Mouse (Mus musculus): ENCODE data around the gene Gtsf1l. TPM values are rescaled to one million over a fixed set of nuclear protein-coding genes. Genes with fewer than 3 reads are reported as not detected.
A peak's percentile ranks its signal among the peaks of the same experiment; 100 is the strongest.

Gtsf1l gene
- polyA plus RNA-seq, 1 experiment = not detected

DNA sequence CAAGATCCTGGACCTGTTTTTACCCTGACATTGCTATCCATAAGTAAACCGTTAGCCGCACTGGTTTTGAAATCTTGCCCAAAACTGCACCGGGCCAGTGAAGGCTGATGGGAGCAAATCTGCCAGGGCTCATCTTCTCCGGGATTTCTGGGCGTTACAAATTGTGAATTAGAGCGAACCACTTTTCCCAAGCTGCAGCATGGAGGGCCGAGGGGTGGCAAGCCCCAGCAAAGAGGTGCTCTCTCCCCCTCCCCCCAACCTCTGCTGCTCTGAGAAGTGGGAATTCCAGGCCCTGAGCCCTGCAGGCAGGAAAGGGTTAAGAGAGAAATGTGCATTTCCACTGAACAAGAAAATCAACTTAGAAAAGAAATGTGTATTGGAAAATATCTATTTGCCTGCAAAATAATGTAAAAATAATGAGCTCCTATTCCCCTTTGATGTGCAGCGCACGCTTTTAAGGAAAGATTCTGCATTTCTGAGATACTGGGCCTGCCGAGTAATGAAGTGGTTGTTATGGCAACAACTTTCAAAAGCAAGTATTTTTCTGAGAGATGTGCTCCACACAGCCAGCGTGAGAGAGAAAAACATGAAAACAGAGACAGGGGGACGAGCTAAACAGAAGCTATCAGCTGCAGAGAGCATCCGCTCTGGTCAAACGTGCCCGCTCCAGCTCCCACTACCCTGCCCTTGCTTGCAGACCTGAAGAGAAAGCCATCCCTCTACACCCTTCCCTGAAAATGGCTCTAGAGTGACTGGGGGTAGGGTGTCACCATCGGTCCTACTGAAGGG lies 24.0 kb upstream of the Gtsf1l start:
- Histone ChIP-seq H3K27ac (ENCODE audit: insufficient read depth, low read depth, low read length) (0 out of 2 replicates have a peak overlapping the region, but pooled peaks have one; percentile 9), H3K4me1 (ENCODE audit: control insufficient read depth, insufficient read depth, low read length) (peaks cover 11% of the 10 kb centered on the region), H3K4me3 (ENCODE audit: insufficient read depth, low read depth, low read length) (no peak overlapping the region)
- no peak for TF ChIP-seq POLR2A (IDR thresholded peaks at IDR 0.05; ENCODE audit: insufficient read depth, low read depth, low read length)
- 20% methylated on average over 16 of the region's 16 CpGs for WGBS

DNA sequence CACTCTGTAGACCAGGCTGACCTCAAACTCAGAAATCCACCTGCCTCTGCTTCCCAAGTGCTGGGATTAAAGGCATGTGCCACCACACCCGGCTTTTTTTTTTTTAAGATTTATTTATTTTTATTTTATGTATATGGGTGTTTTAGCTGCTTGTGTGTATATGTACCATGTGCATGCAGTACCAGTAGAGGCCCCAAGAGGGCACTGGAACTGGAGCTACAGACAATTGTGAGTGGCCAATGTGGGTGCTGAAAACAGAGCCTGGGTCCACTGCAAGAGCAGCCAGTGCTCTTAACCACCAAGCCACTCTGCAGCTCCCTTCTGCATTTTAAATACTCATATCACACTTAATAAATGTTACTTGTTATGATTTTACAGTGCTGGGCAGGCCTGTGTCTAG lies 23.1 kb upstream of the Gtsf1l start:
- no peak for TF ChIP-seq POLR2A (IDR thresholded peaks at IDR 0.05; ENCODE audit: insufficient read depth, low read depth, low read length)
- TF ChIP-seq CTCF (IDR thresholded peaks at IDR 0.05; ENCODE audit: insufficient read depth, low read depth, low read length) = no peak
- 96% methylated on average over 1 of the region's 1 CpGs for WGBS

DNA sequence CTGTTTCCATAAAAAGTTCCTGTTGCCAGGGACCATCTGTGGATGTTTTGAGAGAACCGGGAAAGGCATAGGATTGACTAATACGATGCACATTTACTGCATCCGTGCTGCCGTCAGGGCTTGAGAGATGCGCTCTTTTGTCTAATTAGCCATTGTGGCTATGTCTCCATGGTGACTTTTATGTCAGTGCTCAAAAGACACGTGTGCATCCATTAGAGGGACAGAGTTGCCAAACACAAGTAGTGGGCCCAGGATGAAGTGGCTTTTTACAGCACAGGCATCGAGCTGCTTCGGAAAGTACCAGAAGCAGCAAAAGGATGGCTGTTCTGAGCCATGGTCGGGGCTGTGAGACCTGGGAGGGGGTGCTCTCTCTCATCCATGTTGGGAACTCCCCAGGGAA lies 20.7 kb upstream of the Gtsf1l start:
- no peak for TF ChIP-seq POLR2A (IDR thresholded peaks at IDR 0.05; ENCODE audit: insufficient read depth, low read depth, low read length)
- TF ChIP-seq CTCF (IDR thresholded peaks at IDR 0.05; ENCODE audit: insufficient read depth, low read depth, low read length) = no peak
- no peak overlapping the region for H3K4me3 ChIP-seq (ENCODE audit: insufficient read depth, low read depth, low read length)
- H3K4me1 ChIP-seq (ENCODE audit: control insufficient read depth, insufficient read depth, low read length) = peaks cover 12% of the 10 kb centered on the region
- WGBS = 56% methylated on average over 9 of the region's 9 CpGs
- no peak overlapping the region for H3K27ac ChIP-seq (ENCODE audit: insufficient read depth, low read depth, low read length)

More for the DNA sequence above, 23.1 kb upstream of the Gtsf1l start:
- Histone ChIP-seq H3K4me3 (ENCODE audit: insufficient read depth, low read depth, low read length) (no peak overlapping the region), H3K4me1 (ENCODE audit: control insufficient read depth, insufficient read depth, low read length) (peaks cover 11% of the 10 kb centered on the region), H3K27ac (ENCODE audit: insufficient read depth, low read depth, low read length) (no peak overlapping the region)

GRCm38 (mm10) chr2:163104086-163104770 lies 16.6 kb upstream of the Gtsf1l start:
- Histone ChIP-seq H3K4me1 (ENCODE audit: control insufficient read depth, insufficient read depth, low read length) (peaks cover 7% of the 10 kb centered on the region), H3K4me3 (ENCODE audit: insufficient read depth, low read depth, low read length) (no peak overlapping the region), H3K27ac (ENCODE audit: insufficient read depth, low read depth, low read length) (no peak overlapping the region)
- 66% methylated on average over 13 of the region's 13 CpGs for WGBS
- TF ChIP-seq CTCF (IDR thresholded peaks at IDR 0.05; ENCODE audit: insufficient read depth, low read depth, low read length) (no peak), POLR2A (IDR thresholded peaks at IDR 0.05; ENCODE audit: insufficient read depth, low read depth, low read length) (no peak)

DNA sequence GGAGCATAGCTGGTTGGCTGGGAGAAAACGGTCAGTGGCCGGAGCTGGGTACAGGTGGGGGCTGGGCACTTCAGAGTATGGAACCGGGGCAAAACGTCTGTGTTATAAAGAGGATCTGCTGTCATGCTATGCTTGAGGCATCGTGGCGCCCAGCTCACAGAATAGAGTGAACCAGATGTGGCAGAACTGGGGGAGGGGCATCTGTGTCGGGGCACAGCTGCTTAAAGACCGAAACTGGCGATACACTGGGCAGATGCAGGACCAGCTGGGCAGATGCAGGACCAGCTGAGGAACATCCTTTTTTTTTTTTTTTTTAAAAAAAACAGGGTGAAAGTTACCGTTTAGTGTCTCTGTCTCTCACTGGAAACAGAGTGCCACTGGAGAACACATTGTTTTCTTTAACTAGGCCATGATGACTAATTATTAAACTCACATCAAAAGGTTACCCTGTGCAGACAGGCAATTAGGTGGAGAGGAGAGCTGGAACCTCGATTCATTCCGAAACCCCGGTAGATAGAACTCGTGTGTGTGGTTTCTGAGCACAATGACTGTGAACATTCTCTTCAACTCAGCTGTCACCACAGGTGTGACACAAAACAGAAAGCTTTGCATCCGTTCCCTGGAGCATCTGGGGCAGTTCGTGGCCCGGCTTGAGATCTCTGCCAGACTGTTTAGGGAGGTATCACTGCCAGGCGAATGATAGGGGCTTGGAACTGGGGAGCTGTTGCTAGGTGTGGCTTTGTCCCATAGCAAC lies 15.4 kb upstream of the Gtsf1l start:
- TF ChIP-seq POLR2A (IDR thresholded peaks at IDR 0.05; ENCODE audit: insufficient read depth, low read depth, low read length) (no peak), CTCF (IDR thresholded peaks at IDR 0.05; ENCODE audit: insufficient read depth, low read depth, low read length) (no peak)
- H3K4me3 ChIP-seq (ENCODE audit: insufficient read depth, low read depth, low read length) = no peak overlapping the region
- H3K4me1 ChIP-seq (ENCODE audit: control insufficient read depth, insufficient read depth, low read length) = peaks cover 7% of the 10 kb centered on the region
- 59% methylated on average over 18 of the region's 18 CpGs for WGBS
- no peak overlapping the region for H3K27ac ChIP-seq (ENCODE audit: insufficient read depth, low read depth, low read length)

- Histone ChIP-seq H3K4me1 (ENCODE audit: control insufficient read depth, insufficient read depth, low read length) (peaks cover 7% of the 10 kb centered on the region), H3K27ac (ENCODE audit: insufficient read depth, low read depth, low read length) (no peak overlapping the region), H3K4me3 (ENCODE audit: insufficient read depth, low read depth, low read length) (no peak overlapping the region)
- WGBS = 69% methylated on average over 7 of the region's 7 CpGs
- TF ChIP-seq POLR2A (IDR thresholded peaks at IDR 0.05; ENCODE audit: insufficient read depth, low read depth, low read length) (no peak), CTCF (IDR thresholded peaks at IDR 0.05; ENCODE audit: insufficient read depth, low read depth, low read length) (no peak)
Observed at GRCm38 (mm10) chr2:163102216-163102615, 14.6 kb upstream of the Gtsf1l start.

DNA sequence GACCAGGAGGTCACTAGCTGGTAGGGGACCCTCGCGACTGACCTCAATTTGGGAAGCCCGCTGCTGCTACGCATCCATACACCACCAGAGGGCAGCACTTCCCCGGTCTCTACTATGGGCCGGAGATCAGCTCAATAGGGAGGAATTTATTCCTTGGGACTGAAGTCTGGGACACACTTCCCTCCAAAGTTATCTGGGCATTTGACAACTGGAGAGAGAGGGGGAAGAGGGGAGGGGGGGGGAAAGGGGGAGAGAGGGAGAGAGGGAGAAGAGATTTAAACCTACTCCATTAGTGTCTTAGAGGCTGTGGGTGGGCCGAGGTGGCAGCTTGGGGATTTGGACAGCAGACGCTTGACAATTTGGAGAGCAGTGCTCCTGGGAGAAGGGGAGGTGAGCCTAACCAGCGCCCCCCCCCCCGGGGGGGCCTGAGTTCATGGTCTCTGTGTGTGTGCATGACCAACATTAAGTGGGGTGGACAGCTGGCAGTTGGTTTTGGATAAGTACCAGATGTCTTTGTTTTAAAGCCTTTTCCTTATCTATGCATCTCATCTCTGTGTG lies 14.1 kb upstream of the Gtsf1l start:
- H3K4me3 ChIP-seq (ENCODE audit: insufficient read depth, low read depth, low read length) = no peak overlapping the region
- H3K4me1 ChIP-seq (ENCODE audit: control insufficient read depth, insufficient read depth, low read length) = peaks cover 7% of the 10 kb centered on the region
- TF ChIP-seq CTCF (IDR thresholded peaks at IDR 0.05; ENCODE audit: insufficient read depth, low read depth, low read length) = peak; percentile 80
- no peak for TF ChIP-seq POLR2A (IDR thresholded peaks at IDR 0.05; ENCODE audit: insufficient read depth, low read depth, low read length)
- WGBS = 9% methylated on average over 10 of the region's 10 CpGs
- H3K27ac ChIP-seq (ENCODE audit: insufficient read depth, low read depth, low read length) = no peak overlapping the region

DNA sequence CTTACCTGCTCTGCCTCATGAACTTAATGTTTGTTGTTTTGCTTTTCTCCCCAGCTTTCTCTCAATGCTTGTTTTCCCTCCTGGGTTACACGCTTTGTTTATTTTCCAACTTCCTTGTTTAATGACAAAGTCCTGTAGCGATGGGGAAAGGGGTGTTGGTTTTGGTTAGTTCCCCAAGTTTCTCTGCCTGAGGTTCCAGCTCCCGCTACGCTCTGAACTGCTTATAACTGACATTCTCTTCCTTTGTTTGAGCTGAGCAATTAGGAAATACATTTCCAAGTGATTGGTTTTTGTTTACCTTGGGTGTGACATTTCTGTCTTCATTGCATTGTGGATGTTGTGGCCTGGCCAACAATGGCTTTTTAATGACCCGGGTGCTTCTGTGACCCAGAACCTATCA lies 12.9 kb upstream of the Gtsf1l start:
- TF ChIP-seq CTCF (IDR thresholded peaks at IDR 0.05; ENCODE audit: insufficient read depth, low read depth, low read length) (no peak), POLR2A (IDR thresholded peaks at IDR 0.05; ENCODE audit: insufficient read depth, low read depth, low read length) (no peak)
- Histone ChIP-seq H3K4me1 (ENCODE audit: control insufficient read depth, insufficient read depth, low read length) (peaks cover 7% of the 10 kb centered on the region), H3K27ac (ENCODE audit: insufficient read depth, low read depth, low read length) (no peak overlapping the region), H3K4me3 (ENCODE audit: insufficient read depth, low read depth, low read length) (no peak overlapping the region)
- 70% methylated on average over 5 of the region's 5 CpGs for WGBS
